Mouse (Mus musculus) neural tube, embryonic 13.5 days (tissue): ENCODE measurements at regions not wholly inside any gene's neighbourhood (a gene's known extent, or its start where the extent isn't known, plus 50 kb on each side); places are given as distances from the start of the nearest gene placed in this dataset.
"Not testable (repeated sequence)": the region's sequence is repeated elsewhere in the genome, so short reads cannot be mapped to it uniquely, and the experiment has no call there.

Source experiments
- ATAC-seq: fragments of 200-750 bp; cut with Nextera tagmentation; 2 replicates; pipeline ENCODE4 v1.8.0; 2017; ENCODE audit warnings: low read depth, mild to moderate bottlenecking, moderate TSS enrichment, moderate library complexity
- H3K27ac ChIP-seq: fragments of 300-500 bp; sonication (generic); replicated peaks from 2 replicates; pipeline ENCODE4 v1.5.1; 2015; ENCODE audit warnings: moderate library complexity, mild to moderate bottlenecking, inconsistent platforms
- H3K27me3 ChIP-seq: fragments of 300-500 bp; sonication (generic); 2 replicates; pipeline ENCODE4 v1.6.1; 2015; ENCODE audit warnings: mild to moderate bottlenecking, inconsistent platforms
- H3K36me3 ChIP-seq: fragments of 300-500 bp; sonication (generic); 2 replicates; pipeline ENCODE4 v1.6.1; 2015; ENCODE audit warnings: mild to moderate bottlenecking, inconsistent platforms
- H3K4me1 ChIP-seq: fragments of 300-500 bp; sonication (generic); replicated peaks from 2 replicates; pipeline ENCODE4 v1.6.1; 2015; ENCODE audit warnings: inconsistent platforms
- H3K4me2 ChIP-seq: fragments of 300-500 bp; sonication (generic); 2 replicates; pipeline ENCODE4 v1.6.1; 2015; ENCODE audit warnings: inconsistent platforms, mild to moderate bottlenecking, moderate library complexity
- H3K4me3 ChIP-seq: fragments of 300-500 bp; sonication (generic); 2 replicates; pipeline ENCODE4 v1.5.1; 2015; ENCODE audit warnings: mild to moderate bottlenecking, inconsistent platforms
- H3K9ac ChIP-seq: fragments of 300-500 bp; sonication (generic); 2 replicates; pipeline ENCODE4 v1.6.1; 2015; ENCODE audit warnings: moderate library complexity, mild to moderate bottlenecking, inconsistent platforms
- H3K9me3 ChIP-seq: fragments of 300-500 bp; sonication (generic); 2 replicates; pipeline ENCODE4 v1.6.1; 2016; ENCODE audit warnings: inconsistent platforms
- WGBS: fragments of 180-500 bp; shearing (Covaris S2); methylation state at CpG from one replicate; pipeline ENCODE4 v1.1.7; 2015; 5-methylcytosine and 5-hydroxymethylcytosine counted together

- 79% methylated on average over 3 of the region's 3 CpGs for WGBS
- Histone ChIP-seq H3K9ac (no peak overlapping the region), H3K27ac (no peak overlapping the region), H3K4me3 (no peak overlapping the region), H3K9me3 (no peaks in the 10 kb centered on the region), H3K27me3 (no peaks in the 10 kb centered on the region), H3K4me2 (no peak overlapping the region), H3K36me3 (no peaks in the 10 kb centered on the region), H3K4me1 (no peaks in the 10 kb centered on the region)
- ATAC-seq, result no peak
Observed at GRCm38 (mm10) chr4:79670203-79670891, 1163.6 kb upstream of the Tyrp1 start.

GRCm38 (mm10) chr4:79694787-79695763, 1138.8 kb upstream of the Tyrp1 start:
- 38% methylated on average over 11 of the region's 11 CpGs for whole genome bisulfite sequencing
- Histone ChIP-seq H3K27me3 (no peaks in the 10 kb centered on the region), H3K4me3 (no peak overlapping the region), H3K9ac (no peak overlapping the region), H3K9me3 (no peaks in the 10 kb centered on the region), H3K36me3 (no peaks in the 10 kb centered on the region), H3K4me2 (peak overlapping the region; percentile 30), H3K27ac (peak overlapping the region; percentile 43; the same call in 1 of the 2 replicates), H3K4me1 (peaks cover 13% of the 10 kb centered on the region; the same call in 1 of the 2 replicates)
- ATAC-seq, result peak; percentile 69

DNA sequence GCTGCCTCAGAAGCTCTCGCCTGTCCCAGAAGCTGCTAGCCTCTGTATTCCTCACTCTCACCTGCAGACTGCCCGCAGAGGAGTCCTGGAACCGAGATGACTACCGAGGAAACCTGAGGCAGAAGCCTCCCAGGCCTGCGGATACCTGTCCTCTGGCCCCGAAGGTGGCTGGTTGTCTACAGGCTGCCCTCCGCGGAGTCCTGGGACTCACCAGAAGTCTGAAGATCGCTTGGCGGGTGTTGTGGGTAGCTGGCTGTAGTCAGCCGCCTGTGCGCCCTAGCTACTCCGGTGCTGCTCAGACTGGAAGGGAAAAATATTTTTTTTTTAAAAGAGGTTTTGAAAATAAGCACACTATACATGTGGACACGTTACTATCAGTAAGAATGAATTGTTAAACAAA, 1113.0 kb upstream of the Tyrp1 start:
- H3K4me1 ChIP-seq, H3K9ac ChIP-seq, H3K27ac ChIP-seq, H3K27me3 ChIP-seq, ATAC-seq, H3K4me3 ChIP-seq, H3K9me3 ChIP-seq, H3K36me3 ChIP-seq, H3K4me2 ChIP-seq: not testable (repeated sequence)
- WGBS, result 93% methylated on average over 14 of the region's 14 CpGs

- WGBS, result 22% methylated on average over 1 of the region's 1 CpGs
- peak; percentile 82 for ATAC-seq
- Histone ChIP-seq H3K9me3 (no peaks in the 10 kb centered on the region), H3K4me2 (no peak overlapping the region), H3K9ac (no peak overlapping the region), H3K4me3 (no peak overlapping the region), H3K4me1 (no peaks in the 10 kb centered on the region), H3K36me3 (no peaks in the 10 kb centered on the region), H3K27ac (no peak overlapping the region), H3K27me3 (no peaks in the 10 kb centered on the region)
Observed at GRCm38 (mm10) chr4:79724103-79724502, 1109.8 kb upstream of the Tyrp1 start.

DNA sequence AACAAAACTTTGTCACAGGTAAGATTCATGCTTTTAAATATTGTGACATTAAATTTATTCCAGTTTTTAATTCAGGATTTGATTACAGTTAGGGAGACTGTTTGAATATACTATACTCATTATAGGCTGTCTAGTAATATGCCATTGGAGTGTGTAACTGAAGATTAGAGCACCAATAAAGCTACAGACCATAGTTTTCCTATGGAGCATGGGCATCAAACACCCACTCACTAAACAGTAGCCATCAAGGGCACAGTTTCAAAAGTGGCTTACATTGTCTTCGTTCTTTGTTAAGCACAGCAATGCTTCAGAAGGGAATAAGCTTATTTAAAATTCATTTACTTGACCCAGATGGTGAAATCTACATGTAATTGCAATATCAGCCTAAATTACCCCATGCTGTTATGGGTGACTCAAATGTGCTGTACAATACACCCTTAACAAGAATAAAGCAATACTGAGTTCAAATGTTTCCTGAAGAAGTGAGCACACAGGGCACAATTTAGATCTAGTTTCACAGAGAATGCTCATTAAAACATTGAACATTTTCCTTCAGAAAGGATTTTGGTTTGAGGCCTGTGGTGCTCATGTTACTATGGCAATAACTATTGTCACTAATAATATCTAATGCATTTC, 1092.9 kb upstream of the Tyrp1 start:
- H3K4me2 ChIP-seq, result no peak overlapping the region
- peak; percentile 86 for ATAC-seq
- H3K9me3 ChIP-seq, result no peaks in the 10 kb centered on the region
- no peak overlapping the region for H3K9ac ChIP-seq
- no peaks in the 10 kb centered on the region for H3K27me3 ChIP-seq
- H3K4me1 ChIP-seq, result no peaks in the 10 kb centered on the region
- 53% methylated on average over 1 of the region's 1 CpGs for WGBS
- no peak overlapping the region for H3K27ac ChIP-seq
- no peaks in the 10 kb centered on the region for H3K36me3 ChIP-seq
- H3K4me3 ChIP-seq, result no peak overlapping the region
